Mouse (Mus musculus) left cerebral cortex, adult 2 months (tissue): ENCODE measurements around the gene Tmem237. TPM values are rescaled to one million over a fixed set of nuclear protein-coding genes. Genes with fewer than 3 reads are reported as not detected.
A peak's percentile ranks its signal among the peaks of the same experiment; 100 is the strongest.

Experiments
- DNase-seq, 2 experiments: peaks; one replicate each; pipeline ENCODE4 v3.0.0; 2021 to 2022; ENCODE audit warnings: low spot score in 2 of 2, mixed read lengths in 1 of 2; ENCODE audit errors: extremely low spot score in 1 of 2
- H3K27ac ChIP-seq: fragments of 200-600 bp; 2 replicates; pipeline ENCODE4 v1.8.1; 2022
- H3K4me3 ChIP-seq: fragments of 200-600 bp; 2 replicates; pipeline ENCODE4 v1.8.1; 2022
- CTCF ChIP-seq: fragments of 200-600 bp; IDR thresholded peaks from 2 replicates; pipeline ENCODE4 v1.8.1; 2022; ENCODE audit warnings: antibody characterized with exemption, mild to moderate bottlenecking, moderate library complexity
- intact Hi-C: fragments of 180-260 bp; cut with DNase I; formaldehyde crosslinking; loops from one replicate; pipeline ENCODE4 v1.15.1; 2025
- total RNA-seq, 2 experiments: library from RNA; stranded (reverse); gene quantifications; 2 replicates each; pipeline ENCODE4 v1.2.3; 2021

The Tmem237 gene
- total RNA-seq, 2 experiments from 2014 or later, result 30.8 to 31.9 TPM

GRCm38 (mm10) chr1:59094705-59095104 is 25.5 kb downstream of the Tmem237 start, which contains the start of gene C2cd6:
TSS of gene C2cd6 (minus strand) at chr1:59094900.
- intact Hi-C loops, result no loop called here
- DNase-seq, result no peak
- TF ChIP-seq CTCF, result no peak
- H3K27ac ChIP-seq, result no peak within 1 kb of the TSS
- no peak within 1 kb of the TSS for H3K4me3 ChIP-seq

DNA sequence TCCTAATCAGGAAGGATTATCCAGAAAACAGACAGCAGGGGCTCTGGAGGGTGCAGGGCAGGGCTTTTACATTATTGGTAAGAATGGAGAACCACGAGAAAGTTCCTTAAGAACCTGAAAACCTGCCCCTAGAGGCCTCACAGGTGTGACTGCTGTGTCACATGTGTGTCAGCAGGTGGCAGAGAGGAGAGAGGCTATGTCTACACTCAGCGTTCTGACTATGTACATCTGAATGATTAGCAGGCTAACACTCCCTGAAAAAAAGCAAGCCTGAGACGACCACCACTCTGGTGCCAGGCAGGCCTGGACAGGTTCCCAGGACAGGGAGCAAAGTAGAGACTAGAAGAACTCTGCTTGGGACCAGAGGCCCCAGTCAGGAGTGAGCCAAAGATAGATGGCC is 49.3 kb downstream of the Tmem237 start:
- no peak; the same call in 1 of the 2 replicates for TF ChIP-seq CTCF
- Histone ChIP-seq H3K4me3 (no peak overlapping the region), H3K27ac (no peak overlapping the region)
- intact Hi-C loops, result loop anchor here (5.0 kb wide), 1 partner anchor 71 kb away; no protein-coding TSS in a partner anchor
- DNase-seq, result no peak

GRCm38 (mm10) chr1:59067976-59068375 is 52.2 kb downstream of the Tmem237 start:
- H3K27ac ChIP-seq, result no peak overlapping the region
- TF ChIP-seq CTCF, result peak; percentile 52
- DNase-seq, result peak; percentile 8 to 29
- H3K4me3 ChIP-seq, result no peak overlapping the region
- intact Hi-C loops, result loop anchor here (5.0 kb wide), 1 partner anchor 169 kb away; the partner anchor contains the start of gene Als2

DNA sequence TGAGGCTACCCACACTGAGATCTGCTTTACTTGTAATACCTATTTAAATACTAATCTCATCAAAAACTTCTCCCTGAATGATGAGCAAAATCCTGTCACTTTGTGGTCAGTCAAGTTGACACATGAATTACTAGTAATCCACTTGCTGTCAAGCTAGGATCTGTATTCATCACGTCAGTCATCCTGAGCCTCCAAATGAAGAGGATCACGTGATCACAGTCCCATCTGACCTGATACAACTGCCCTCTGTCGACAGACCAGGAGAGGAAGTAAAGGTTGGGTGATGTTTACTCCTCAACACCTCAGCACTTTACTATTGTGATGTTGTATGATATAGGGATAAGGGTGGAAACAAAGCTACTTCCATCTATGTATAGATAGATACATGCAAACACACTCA is 56.5 kb downstream of the Tmem237 start:
- intact Hi-C loops, result no loop called here
- TF ChIP-seq CTCF, result no peak
- H3K27ac ChIP-seq, result no peak overlapping the region
- no peak overlapping the region for H3K4me3 ChIP-seq
- DNase-seq, result no peak

GRCm38 (mm10) chr1:59056955-59057354 is 63.3 kb downstream of the Tmem237 start:
- intact Hi-C loops, result no loop called here
- no peak overlapping the region for H3K4me3 ChIP-seq
- DNase-seq, result no peak
- H3K27ac ChIP-seq, result no peak overlapping the region
- TF ChIP-seq CTCF, result no peak

DNA sequence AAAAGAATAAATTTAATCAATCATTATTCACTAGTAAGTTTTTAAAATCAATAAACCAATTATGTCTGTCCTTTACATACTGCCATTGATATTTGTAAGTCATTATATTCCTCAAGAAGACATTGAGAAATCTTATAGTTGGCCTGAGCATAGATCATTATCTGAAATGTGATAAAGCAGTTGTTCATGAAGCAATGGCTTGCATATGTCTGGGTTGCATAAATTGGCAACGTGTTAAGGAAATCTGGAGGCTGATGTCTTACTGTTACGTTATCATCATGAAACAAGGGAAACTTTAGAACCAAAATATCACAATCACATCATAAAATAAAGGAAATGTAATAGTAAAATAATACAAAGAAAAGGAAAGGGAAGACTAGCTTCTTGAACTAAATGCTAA is 68.9 kb downstream of the Tmem237 start:
- no peak overlapping the region for H3K27ac ChIP-seq
- TF ChIP-seq CTCF, result no peak
- H3K4me3 ChIP-seq, result no peak overlapping the region
- intact Hi-C loops, result no loop called here
- DNase-seq, result no peak

Other genes with a start within 250 kb of the Tmem237 start
- 100 to 1,000 TPM; 134 to 136 TPM for gene Trak2, start 147.0 kb downstream of the Tmem237 start, total RNA-seq
- gene Stradb, start 146.9 kb downstream of the Tmem237 start, total RNA-seq, result 10 to 100 TPM; 59.3 to 59.6 TPM
- not detected for gene C2cd6, start 25.5 kb downstream of the Tmem237 start, total RNA-seq
- gene Mpp4, start 43.0 kb upstream of the Tmem237 start, total RNA-seq, result 1 to 10 TPM; 1.6 to 1.7 TPM
- gene Als2, start 116.8 kb upstream of the Tmem237 start, total RNA-seq, result 10 to 100 TPM; 35.1 to 37.5 TPM
- under 1 TPM; 0.58 to 0.68 TPM for gene Cdk15, start 136.5 kb upstream of the Tmem237 start, total RNA-seq